Comparison of ENCODE assay signal across 24 mouse cellular contexts in genomic region chr13:16964823-16965475, GRCm38 (mm10).
DNase-seq lines count a peak whose midpoint lies in the region; ATAC-seq and TF ChIP-seq lines count a peak whose summit lies in the region.
"Had no signal": no experiment of that assay in that cellular context is flagged by ENCODE, and none has a peak within 500 bp of the region (broad histone marks: within the 10 kb centered on the region; RNA-seq: fewer than 3 reads in every experiment).

No protein-coding gene starts in this region.

- no peak overlapping the region for H3K9ac ChIP-seq in forebrain, embryonic 13.5 days
- no peak overlapping the region for H3K9ac ChIP-seq in forebrain, embryonic 12.5 days
- H3K9ac ChIP-seq in hindbrain, postnatal 0 days (replicated peaks; ENCODE audit: low read length) = no peak overlapping the region
- H3K9ac ChIP-seq in hindbrain, embryonic 12.5 days = no peak overlapping the region
- no peak overlapping the region for H3K9ac ChIP-seq in lung, embryonic 14.5 days
- H3K9ac ChIP-seq: liver, postnatal 0 days; stomach, embryonic 15.5 days had no signal

- H3K9me3 ChIP-seq in forebrain, embryonic 13.5 days (replicated peaks) = no peaks in the 10 kb centered on the region
- no peaks in the 10 kb centered on the region for H3K9me3 ChIP-seq in forebrain, embryonic 12.5 days
- H3K9me3 ChIP-seq in hindbrain, postnatal 0 days (ENCODE audit: low read length) = no peaks in the 10 kb centered on the region
- no peaks in the 10 kb centered on the region for H3K9me3 ChIP-seq in hindbrain, embryonic 12.5 days (replicated peaks)
- H3K9me3 ChIP-seq in lung, embryonic 14.5 days (ENCODE audit: low read depth, low read length) = no peaks in the 10 kb centered on the region
- H3K9me3 ChIP-seq: embryonic facial prominence, embryonic 10.5 days; heart, embryonic 10.5 days; limb, embryonic 10.5 days; stomach, embryonic 15.5 days had no signal

- H3K36me3 ChIP-seq in forebrain, embryonic 13.5 days (ENCODE audit: poor library complexity, severe bottlenecking) = no peaks in the 10 kb centered on the region
- H3K36me3 ChIP-seq in forebrain, embryonic 12.5 days (replicated peaks) = no peaks in the 10 kb centered on the region
- H3K36me3 ChIP-seq in hindbrain, postnatal 0 days (ENCODE audit: insufficient read depth, low read length) = no peaks in the 10 kb centered on the region
- H3K36me3 ChIP-seq in hindbrain, embryonic 12.5 days = no peaks in the 10 kb centered on the region
- no peaks in the 10 kb centered on the region for H3K36me3 ChIP-seq in lung, embryonic 14.5 days (ENCODE audit: insufficient read depth)
- H3K36me3 ChIP-seq: embryonic facial prominence, embryonic 10.5 days; heart, embryonic 10.5 days; limb, embryonic 10.5 days; stomach, embryonic 15.5 days had no signal

- no peak for DNase-seq in hindbrain, postnatal 0 days (ENCODE audit: low spot score)
- peak; percentile 9 for DNase-seq in lung, embryonic 14.5 days
- no peak for DNase-seq in lung, postnatal 25 days (ENCODE audit: low spot score)
- DNase-seq in cerebellum, adult 8-10 months = no peak
- no peak for DNase-seq in adrenal gland, postnatal 10 days
- DNase-seq: adrenal gland, postnatal 14 days; cerebellum, adult 11-12 months; cerebellum, postnatal 36 days; gastrocnemius, postnatal 14 days; heart, postnatal 10 days; kidney, postnatal 4 days; liver, postnatal 0 days; lung, postnatal 4 days; retina, postnatal 1 day; thymus, adult 2 months had no signal

- H3K4me1 ChIP-seq in forebrain, embryonic 13.5 days = no peaks in the 10 kb centered on the region
- H3K4me1 ChIP-seq in forebrain, embryonic 12.5 days = no peaks in the 10 kb centered on the region
- H3K4me1 ChIP-seq in hindbrain, postnatal 0 days (ENCODE audit: insufficient read depth, low read length) = no peaks in the 10 kb centered on the region
- H3K4me1 ChIP-seq in hindbrain, embryonic 12.5 days = no peaks in the 10 kb centered on the region
- H3K4me1 ChIP-seq in lung, embryonic 14.5 days (ENCODE audit: insufficient read depth) = no peaks in the 10 kb centered on the region
- H3K4me1 ChIP-seq: embryonic facial prominence, embryonic 10.5 days; heart, embryonic 10.5 days; limb, embryonic 10.5 days; stomach, embryonic 15.5 days had no signal

- peak; percentile 58; the same call in 1 of the 2 replicates for ATAC-seq in forebrain, embryonic 13.5 days
- no peak for ATAC-seq in forebrain, embryonic 12.5 days (ENCODE audit: low FRiP score)
- no peak for ATAC-seq in hindbrain, postnatal 0 days
- no peak for ATAC-seq in hindbrain, embryonic 12.5 days (ENCODE audit: low FRiP score)
- ATAC-seq in lung, embryonic 14.5 days (ENCODE audit: insufficient read depth) = no peak
- ATAC-seq: activated CD4-positive, CD25-positive, alpha-beta regulatory T cell, adult 4 months; inflammation-experienced regulatory T-cells, adult 6 months; liver, postnatal 0 days had no signal

- no peak overlapping the region for H3K4me2 ChIP-seq in forebrain, embryonic 13.5 days
- H3K4me2 ChIP-seq in forebrain, embryonic 12.5 days = no peak overlapping the region
- no peak overlapping the region for H3K4me2 ChIP-seq in hindbrain, postnatal 0 days (ENCODE audit: low read depth, low read length)
- H3K4me2 ChIP-seq in hindbrain, embryonic 12.5 days (replicated peaks) = no peak overlapping the region
- no peak overlapping the region for H3K4me2 ChIP-seq in lung, embryonic 14.5 days
- H3K4me2 ChIP-seq: stomach, embryonic 15.5 days had no signal

- no peak overlapping the region for H3K27ac ChIP-seq in forebrain, embryonic 13.5 days
- no peak overlapping the region for H3K27ac ChIP-seq in forebrain, embryonic 12.5 days
- H3K27ac ChIP-seq in hindbrain, postnatal 0 days = no peak overlapping the region
- H3K27ac ChIP-seq in hindbrain, embryonic 12.5 days = no peak overlapping the region
- H3K27ac ChIP-seq in lung, embryonic 14.5 days (ENCODE audit: low read depth) = no peak overlapping the region
- H3K27ac ChIP-seq: embryonic facial prominence, embryonic 10.5 days; heart, embryonic 10.5 days; limb, embryonic 10.5 days; stomach, embryonic 15.5 days had no signal

- WGBS in forebrain, embryonic 13.5 days = 55% methylated on average over 4 of the region's 4 CpGs
- 60% methylated on average over 4 of the region's 4 CpGs for WGBS in forebrain, embryonic 12.5 days
- 65% methylated on average over 4 of the region's 4 CpGs for WGBS in hindbrain, postnatal 0 days
- 71% methylated on average over 4 of the region's 4 CpGs for WGBS in hindbrain, embryonic 12.5 days
- WGBS in lung, embryonic 14.5 days = 55% methylated on average over 4 of the region's 4 CpGs

- no peak overlapping the region for H3K4me3 ChIP-seq in forebrain, embryonic 13.5 days
- no peak overlapping the region for H3K4me3 ChIP-seq in forebrain, embryonic 12.5 days (replicated peaks)
- no peak overlapping the region for H3K4me3 ChIP-seq in hindbrain, postnatal 0 days (ENCODE audit: low read length)
- H3K4me3 ChIP-seq in hindbrain, embryonic 12.5 days = no peak overlapping the region
- no peak overlapping the region for H3K4me3 ChIP-seq in lung, embryonic 14.5 days (ENCODE audit: low read depth, low read length)
- H3K4me3 ChIP-seq: embryonic facial prominence, embryonic 10.5 days; heart, embryonic 10.5 days; limb, embryonic 10.5 days; stomach, embryonic 15.5 days had no signal

- peak; percentile 35; the same call in 1 of the 2 replicates for TF ChIP-seq CTCF in hindbrain, postnatal 0 days (IDR thresholded peaks at IDR 0.05; ENCODE audit: low read depth)
- 0 out of 2 replicates have a peak, but pooled peaks have one; percentile 17 for TF ChIP-seq CTCF in lung, embryonic 14.5 days (IDR thresholded peaks at IDR 0.05; ENCODE audit: low read depth)

- H3K27me3 ChIP-seq in forebrain, embryonic 13.5 days = no peaks in the 10 kb centered on the region
- H3K27me3 ChIP-seq in forebrain, embryonic 12.5 days = no peaks in the 10 kb centered on the region
- no peaks in the 10 kb centered on the region for H3K27me3 ChIP-seq in hindbrain, postnatal 0 days (ENCODE audit: insufficient read depth, low read length)
- H3K27me3 ChIP-seq in hindbrain, embryonic 12.5 days = no peaks in the 10 kb centered on the region
- H3K27me3 ChIP-seq in lung, embryonic 14.5 days (ENCODE audit: insufficient read depth, low read length) = no peaks in the 10 kb centered on the region
- H3K27me3 ChIP-seq: stomach, embryonic 15.5 days had no signal
